Mouse (Mus musculus): ENCODE measurements around the gene Lyzl4.
"Not testable (repeated sequence)": the region's sequence is repeated elsewhere in the genome, so short reads cannot be mapped to it uniquely, and the experiment has no call there.

Lyzl4 gene

DNA sequence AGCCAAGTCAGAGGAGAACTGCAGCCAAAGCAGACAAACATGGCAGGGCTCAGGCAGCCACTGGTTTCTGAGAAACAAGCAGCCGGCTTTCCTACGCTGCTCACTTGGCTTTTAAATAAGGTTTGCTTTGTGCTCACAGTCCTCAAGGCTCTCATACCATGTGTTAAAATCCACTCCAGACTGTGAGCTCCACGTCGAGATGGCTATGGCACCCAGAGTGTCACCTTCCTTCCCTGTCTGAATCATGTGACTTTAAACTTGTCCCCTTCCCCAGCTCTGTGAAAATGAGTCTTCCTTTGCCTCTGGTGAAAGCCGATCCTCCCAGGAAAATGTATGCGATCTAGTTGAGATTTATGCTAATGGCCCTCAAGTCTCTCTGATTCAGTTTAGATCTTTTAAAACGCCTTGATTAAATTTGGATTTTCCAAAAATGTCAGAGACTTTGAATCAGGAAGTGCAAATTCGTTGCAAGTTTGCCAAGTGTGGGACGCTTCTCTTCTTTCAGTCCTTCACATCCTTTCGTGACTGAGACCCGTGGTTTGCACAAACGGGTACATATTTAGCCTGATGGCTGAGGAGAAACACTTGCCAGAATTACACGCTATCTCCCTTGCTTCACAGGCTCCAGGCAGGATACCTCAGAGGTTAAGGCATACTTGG, 41.6 kb downstream of the Lyzl4 start:
- DNase-seq (ENCODE audit: low spot score): no peak

DNA sequence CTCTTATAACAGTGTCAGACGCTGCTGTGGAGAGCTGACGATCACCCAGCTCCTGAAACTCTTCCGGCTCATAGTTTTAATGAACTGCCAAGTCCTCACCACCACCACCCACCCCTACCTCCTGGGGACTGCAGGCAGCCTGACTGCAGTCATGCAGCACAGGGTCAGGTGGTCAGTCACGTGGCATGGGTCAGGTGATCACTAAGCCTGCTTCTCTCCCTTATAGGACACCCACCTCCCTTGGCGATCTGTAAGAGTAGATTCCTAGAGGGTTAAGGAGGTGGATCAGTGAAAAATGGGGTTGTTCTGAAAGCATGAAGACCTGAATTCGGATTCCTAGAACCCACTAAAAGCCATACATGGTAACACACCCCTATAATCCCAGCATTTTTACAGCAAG, 42.3 kb downstream of the Lyzl4 start:
- no peak for DNase-seq (ENCODE audit: low spot score)

DNA sequence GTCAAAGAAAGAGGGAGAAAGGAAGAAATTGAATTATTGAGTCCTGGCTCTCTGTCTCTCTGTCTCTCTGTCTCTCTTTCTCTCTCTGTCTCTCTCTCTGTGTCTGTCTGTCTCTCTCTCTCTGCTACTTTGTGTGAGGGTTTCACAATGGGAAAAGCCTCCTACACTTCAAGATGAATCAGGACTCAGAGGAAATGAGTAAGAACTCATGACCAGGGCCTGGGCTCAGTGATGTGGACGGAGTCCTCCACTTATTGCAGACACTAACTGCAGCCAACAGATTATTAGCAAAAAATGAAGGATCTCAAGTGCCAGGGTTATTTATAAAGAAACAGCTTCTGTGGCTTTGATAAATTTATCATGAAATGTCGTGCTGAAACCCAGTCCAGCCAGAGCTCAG, 43.8 kb downstream of the Lyzl4 start:
- no peak for DNase-seq (ENCODE audit: low spot score)

DNA sequence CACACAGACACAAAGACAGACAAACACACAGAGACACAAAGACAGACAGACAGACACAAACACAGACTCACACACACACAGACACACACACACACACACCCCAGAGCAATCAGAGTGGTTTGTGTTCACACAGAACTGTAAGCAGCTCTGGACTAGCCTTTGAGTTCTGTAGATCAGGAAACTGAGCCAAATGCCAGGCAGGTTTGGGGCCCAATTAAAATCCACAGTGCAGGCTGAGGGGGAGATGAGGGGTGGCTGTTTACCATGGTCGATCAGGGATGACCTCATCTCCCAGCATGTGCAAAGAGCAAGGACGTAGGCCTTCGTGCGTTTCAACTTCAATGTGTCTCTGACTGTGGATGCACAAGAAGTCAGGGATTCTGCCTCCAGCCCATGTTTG, 47.1 kb downstream of the Lyzl4 start:
- no peak for DNase-seq (ENCODE audit: low spot score)

DNA sequence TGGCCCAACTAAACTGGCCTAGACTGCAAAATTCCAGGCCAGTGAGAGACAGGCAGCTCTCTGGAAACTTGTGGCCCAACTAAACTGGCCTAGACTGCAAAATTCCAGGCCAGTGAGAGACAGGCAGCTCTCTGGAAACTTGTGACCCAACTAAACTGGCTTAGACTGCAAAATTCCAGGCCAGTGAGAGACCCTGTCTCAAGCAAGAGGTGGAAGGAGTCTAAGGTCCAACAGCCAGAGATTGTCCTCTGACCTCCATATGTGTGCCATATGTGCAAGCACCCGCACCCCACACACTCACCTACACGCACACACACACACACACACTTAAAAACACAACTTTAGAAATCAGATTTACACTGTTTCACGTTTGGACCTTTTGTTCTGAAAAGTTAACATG, 48.1 kb downstream of the Lyzl4 start:
- DNase-seq (ENCODE audit: low spot score): not testable (repeated sequence)

DNA sequence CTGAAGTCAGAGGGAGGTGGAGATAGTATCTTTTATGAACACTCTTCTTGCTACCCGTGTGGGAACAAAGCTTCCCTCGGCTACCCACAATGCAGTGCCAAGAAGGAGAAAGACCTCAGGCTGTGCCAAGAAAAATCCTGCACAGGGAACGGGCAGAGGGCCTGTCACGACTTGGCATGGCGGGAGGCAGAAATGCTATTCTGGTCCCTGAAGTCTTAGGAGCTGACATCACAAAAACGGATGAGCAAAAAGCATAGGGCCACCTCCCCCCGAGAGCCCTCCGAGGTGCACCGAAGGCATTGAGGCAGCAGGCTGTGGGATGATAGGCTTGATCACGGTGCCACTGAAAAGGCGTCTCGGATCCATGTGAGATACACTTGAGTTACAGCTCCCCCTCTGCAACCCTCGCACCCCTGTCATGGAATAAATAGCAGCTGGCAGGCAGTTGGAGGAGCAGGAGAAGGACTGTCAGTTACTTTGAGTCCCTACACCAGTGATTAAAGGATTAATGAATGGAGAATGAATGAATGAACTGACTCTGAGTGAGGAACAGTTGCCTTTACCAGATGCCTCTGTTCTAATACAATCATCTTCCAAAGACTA, 48.8 kb downstream of the Lyzl4 start:
- DNase-seq (ENCODE audit: low spot score): no peak

DNA sequence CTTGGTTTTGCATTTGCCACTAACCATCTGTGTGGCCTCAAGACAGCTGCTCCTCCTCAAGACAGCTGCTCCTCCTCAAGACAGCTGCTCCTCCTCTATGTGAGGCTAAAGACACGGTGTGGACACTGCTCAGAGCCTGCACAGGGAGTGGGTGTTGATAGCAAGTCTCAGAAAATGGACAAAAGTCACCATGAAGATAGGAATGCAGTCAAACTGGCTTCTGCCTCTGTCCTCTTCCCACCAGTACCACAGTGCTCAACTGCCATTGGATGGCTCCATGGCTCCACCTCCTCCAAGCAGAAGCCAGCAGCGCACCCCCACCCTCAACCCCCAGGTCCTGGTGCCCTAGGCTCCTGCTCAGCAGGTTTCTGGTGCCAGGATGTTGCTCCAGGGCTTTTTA, 52.4 kb downstream of the Lyzl4 start:
- no peak for DNase-seq (ENCODE audit: low spot score)

DNA sequence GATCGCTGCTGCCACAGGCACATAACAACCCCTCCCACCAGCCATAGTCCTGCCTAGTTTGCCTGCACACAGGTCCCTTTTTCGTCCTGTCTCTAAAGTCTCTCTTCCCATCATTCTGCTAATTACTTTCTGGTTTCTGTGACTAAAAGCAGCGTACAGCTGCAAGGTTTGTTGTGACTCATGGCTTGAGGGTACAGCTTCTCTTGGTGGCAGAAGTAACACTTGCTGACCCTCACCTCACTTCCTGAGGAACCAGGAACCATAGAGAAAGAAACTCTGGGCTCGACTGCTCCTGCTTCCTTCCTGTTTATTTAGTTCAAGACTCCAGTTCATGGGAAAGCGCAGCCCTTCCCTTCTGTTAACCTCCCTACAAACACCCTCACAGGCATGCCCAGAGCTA, 67.5 kb downstream of the Lyzl4 start:
- no peak for DNase-seq (ENCODE audit: low spot score)

DNA sequence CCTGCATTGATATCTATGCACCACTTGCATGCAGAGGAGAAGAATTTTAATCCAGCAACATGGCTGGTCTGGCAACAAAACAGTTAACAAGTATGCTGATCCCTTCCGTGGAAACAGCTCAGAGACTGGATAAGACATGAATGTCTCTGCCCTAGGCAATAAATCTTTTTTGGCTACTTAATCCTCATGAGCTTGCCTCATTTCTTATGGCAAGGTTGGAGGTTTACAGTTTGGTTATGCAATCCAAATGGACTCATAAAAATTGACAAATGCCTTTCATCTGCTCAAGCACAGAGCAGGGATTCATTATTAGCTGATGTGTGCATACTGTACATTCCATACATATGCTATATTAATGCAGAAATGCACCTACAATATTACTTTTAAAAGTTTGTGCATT, 73.4 kb downstream of the Lyzl4 start:
- DNase-seq (ENCODE audit: low spot score): no peak

DNA sequence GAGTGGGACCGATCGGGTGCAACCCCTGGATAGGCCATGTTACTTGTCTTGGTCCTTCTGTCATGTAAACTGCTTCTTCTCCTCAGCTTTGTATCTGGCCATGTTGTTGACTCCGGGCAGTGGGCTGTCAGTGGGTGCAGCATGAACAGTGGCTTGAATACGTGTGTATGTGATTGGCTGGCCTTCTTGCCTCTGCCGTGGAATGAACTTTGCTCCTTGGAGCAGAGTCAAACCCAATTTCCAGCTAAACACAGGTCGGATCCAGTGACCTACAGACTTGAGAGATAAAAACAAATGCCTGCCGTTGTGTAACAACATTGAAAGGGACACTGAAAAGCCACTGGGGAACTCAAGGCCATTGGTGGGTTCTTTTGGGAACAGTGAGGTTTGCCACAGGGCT, 75.5 kb downstream of the Lyzl4 start:
- no peak for DNase-seq (ENCODE audit: low spot score)

DNA sequence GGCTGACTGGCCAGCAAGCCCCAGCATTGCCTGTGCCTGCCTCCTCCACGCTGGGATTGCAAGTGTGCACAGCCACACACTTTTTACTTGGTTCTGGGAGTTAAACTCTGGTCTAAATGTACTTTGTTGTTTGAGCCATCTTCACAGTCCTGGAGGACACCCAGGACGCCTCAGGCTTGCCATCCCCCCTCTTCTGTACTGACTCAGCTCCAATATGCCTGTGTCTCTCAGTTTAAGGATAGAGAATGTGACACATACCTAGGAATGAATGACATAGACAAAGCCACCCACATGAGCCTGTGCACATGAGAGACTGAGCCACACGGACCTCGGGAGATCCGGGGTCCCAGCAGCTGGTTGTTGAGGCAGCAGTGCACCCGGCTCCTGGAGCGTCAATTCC, 78.6 kb downstream of the Lyzl4 start:
- no peak for DNase-seq (ENCODE audit: low spot score)

DNA sequence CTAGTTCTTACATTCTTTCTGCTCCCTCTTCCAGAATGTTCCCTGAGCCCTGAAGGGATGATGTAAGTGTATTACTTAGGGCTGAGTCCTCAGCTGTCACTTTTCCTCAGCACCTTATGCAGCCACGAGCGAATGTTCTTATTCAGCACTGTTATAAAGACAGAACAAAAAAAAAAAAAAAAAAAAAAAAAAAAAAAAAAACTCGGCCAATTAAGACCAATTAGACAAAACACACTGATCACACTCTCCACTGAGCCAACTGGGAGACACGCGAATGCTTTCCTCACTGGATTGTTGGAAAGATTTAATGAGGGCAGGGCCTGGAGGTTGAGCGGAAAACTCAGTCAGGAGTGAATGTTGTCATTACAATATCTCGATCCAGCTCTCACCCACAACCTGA, 81.4 kb downstream of the Lyzl4 start:
- no peak for DNase-seq (ENCODE audit: low spot score)

DNA sequence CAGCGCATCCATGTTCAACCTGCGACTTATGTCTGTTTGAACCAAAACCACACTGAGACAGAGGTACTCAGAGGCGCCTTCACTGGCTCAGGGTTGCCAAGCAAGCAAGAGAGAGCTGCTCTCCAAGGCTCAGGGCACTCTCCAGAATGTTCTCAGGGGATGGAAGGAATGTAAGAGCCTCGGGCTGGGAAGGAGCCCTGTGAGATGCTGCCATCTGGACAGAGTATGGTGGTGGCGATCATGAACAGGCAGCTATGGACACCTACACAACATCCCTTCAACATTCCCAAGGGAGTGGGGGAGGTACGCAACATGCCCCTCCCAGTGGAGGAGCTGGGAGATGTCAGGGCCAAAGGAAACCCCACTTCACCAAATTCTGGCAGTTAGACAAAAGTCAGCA, 83.7 kb downstream of the Lyzl4 start:
- DNase-seq (ENCODE audit: low spot score): no peak

DNA sequence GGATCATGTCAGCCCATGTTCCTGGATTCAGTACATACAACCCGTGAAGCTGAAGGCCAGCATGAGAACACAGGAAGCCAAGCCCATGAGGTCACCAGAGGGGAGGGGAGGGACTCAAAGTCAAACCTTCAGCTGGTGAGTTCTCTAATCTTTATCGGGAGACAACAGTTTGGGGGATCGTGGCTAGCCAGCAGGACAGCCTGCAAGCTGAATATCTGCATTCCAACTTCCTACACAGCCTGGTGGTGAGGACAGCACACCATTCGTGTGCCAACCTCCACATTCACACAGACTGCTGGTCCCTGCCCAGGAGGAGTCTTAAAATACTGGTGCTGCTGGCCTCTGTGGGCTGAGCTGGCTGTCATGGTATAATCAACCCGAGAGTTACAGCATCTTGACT, 85.0 kb downstream of the Lyzl4 start:
- DNase-seq (ENCODE audit: low spot score): no peak

DNA sequence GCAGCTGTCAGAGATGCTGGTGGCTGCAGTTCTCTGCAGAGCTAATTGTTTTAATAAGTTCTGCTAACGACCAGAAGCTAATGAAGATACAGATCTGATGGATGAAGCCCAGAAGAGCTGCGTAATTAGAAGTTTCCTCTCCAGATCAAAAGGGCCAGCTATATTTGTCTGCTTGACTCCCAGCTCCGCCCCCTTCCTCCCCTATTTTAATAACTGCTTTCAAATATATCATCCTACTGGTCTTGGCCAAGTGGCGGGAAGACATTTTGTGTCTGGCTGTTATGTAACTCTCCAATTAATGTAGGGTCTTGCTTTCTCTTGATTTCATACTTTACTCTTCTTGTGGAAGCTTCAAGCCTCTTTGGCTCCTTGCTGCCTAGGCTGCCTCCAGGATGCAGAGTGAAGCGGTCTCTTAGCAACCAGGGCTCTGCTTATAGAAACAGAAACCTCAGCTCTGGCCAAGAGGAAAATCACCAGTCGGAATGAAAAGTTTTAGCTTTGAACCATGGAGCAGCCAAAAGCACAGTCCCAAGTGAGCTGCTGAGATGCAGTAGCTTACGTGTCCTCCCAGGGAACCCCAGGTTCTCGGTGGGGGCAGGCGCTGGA, 86.4 kb downstream of the Lyzl4 start:
- DNase-seq (ENCODE audit: low spot score): peak; percentile 62

DNA sequence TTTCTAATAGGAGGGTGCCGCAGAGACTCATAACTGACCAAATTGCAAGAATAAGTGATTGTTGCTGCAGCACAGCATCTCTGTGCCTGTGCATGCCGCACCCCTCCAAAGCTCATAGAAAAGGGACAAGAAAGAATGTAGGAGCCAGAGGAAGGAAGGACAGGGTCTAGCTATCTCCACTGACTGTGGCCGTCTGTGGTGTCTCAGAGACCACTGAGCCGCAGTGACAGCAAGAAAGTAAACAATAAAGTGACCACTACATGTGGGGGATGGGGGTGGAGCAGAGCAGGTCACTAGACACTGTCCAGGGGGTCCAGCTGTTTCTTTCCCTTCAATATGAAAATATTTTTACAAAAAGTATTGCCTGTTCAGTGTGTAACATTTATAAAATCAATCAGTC, 88.3 kb downstream of the Lyzl4 start:
- DNase-seq (ENCODE audit: low spot score): no peak

DNA sequence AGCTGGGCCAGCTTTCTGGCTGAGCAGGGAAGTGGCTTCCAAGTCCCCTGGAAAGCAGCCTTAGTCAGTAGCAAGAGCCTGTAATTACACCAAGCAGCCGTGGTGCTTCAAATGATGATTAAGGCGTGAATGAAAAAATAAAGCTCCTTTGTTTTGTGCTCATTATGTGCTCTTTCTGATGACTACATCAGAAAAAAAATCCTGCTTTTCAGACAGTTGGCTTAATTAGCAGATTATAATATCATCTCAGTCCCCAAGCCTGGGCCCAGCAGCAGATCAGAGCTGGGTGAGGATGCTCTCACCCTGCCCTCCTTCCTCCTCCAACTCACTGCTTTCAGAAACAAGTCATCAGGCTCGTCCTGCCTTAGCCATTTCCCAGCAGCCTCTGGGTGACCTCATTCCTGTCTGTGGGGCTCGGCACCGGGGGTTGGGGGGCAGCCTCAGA, 91.5 kb downstream of the Lyzl4 start:
- DNase-seq (ENCODE audit: low spot score): no peak

DNA sequence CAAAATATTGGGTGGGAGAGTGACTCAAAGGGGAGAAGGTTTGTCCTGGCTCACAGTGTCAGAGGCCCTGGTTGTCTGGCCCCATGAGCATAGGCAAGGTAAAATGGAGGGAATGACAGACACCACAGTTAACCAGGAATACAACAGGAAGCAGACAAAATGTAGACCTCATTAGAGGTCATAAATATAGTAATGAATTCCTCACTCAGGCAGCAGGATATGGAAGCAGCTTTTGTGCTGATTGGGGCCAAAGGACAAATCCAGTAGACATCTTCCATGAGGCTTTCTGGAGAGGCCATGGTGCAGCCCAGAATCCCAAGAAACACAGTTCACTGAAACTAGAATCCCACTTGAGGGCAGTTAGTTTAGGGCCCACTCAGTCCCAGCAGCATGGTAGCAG, 92.5 kb downstream of the Lyzl4 start:
- DNase-seq (ENCODE audit: low spot score): no peak

DNA sequence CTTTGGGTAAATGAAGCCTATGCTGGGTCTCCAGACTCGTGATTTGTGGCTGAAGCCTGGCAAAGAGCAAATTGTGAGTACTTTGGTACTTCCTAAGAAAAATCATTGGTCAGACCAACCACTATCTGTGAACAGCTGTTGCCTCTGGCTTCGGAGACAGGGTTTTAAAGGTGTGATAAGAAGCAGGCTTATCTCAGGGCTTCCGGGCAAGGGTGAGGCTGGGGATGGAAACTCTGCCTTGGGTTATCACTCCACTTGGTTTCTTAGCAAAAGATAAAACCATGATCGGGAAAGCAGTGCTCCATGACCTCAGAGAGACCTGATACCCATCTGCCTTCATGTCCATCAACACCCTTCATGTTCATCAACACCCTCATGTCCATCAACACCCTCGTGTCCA, 92.9 kb downstream of the Lyzl4 start:
- no peak for DNase-seq (ENCODE audit: low spot score)

DNA sequence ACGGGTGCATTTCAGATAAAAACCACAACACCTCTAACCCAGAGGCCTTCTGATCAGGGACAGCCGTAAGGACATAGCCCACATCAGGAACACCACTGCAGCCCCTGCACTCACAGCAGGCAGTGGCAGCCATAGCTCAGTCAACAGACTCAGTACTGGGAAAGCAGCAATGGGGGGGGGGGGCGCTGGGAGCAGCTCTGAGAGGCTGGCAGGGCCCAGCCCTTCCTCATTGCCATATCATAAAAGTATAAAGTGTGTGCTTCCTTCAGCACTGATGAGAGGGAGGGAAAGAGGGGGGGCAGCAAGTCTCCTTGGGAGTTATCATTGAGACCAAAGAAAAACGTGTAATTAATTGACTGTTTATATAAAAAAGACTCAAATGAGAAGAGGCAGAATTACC, 94.5 kb downstream of the Lyzl4 start:
- DNase-seq (ENCODE audit: low spot score): no peak

DNA sequence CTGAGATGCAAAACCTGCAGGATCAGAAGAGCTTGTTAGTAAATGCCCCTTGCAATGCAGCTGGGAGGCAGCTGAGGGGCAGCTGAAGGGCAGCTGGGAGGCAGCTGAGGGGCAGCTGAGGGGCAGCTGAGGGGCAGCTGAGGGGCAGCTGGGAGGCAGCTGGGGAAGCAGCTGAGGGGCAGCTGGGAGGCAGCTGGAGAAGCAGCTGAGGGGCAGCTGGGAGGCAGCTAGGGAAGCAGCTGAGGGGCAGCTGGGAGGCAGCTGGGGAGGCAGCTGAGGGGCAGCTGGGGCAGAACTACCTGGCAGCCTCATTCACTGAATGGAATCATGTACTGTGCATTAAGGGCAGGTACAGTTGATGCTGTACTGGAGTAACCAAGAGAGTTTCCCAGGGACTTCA, 100.4 kb downstream of the Lyzl4 start:
- DNase-seq (ENCODE audit: low spot score): no peak

DNA sequence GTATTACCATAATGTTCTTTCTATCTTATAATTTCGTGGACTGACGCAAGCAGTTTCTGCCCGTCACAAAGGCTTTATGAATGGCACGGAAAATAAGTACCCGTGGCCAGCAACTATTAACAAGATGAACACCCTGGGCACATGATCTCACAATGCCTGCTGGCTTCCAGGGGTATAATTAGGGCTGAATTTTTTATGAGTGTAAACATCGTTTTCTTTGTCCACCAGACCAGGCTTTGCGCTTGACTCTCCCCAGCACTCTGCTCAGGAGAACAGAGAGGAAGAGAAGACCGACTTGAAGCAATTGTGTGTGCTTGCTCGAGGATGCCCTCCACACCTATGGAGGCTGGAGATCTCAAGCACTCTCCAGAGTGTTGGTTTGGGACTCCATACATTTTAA, 109.3 kb downstream of the Lyzl4 start:
- no peak for DNase-seq (ENCODE audit: low spot score)

DNA sequence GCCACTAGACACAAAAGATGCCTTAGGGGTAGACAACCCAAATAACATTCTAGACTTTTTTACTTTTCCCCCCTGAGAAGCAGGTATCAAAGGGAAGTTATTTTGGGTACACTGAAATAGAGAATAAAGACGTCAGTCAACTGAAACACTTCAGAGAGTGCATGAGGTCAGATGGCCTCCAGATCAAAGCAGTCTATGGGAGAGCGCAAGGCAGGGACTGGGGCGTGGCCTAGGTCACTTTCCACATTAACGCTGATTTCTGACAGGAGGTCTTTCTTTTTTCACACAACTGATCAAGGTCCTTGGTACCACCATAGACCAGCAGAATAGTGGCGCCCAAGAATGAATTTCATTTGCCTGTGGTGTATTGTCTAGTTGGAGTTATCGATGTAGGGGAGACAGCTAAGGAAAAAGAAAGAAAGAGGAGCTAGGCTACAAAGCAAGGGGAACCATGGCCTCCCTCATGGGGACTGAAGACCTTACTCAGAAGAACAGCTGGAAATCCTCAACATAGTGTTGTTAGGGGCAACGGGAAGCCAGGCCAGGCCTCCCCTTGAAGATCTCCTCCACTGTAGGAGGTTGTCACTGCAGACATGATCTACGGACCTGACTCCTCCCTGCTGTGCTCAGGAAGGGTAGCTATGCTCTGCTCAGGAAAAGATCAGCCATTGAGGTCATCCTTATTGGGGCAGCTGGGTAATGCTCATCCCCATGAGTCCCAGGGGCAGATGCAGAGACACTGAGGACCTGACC, 113.1 kb downstream of the Lyzl4 start:
- DNase-seq (ENCODE audit: low spot score): peak; percentile 22

All from embryo, embryonic 10.5 days (tissue).